Mouse (Mus musculus) macrophage (primary cell): ENCODE data around the gene Gclc. TPM values are rescaled to one million over a fixed set of nuclear protein-coding genes. Genes with fewer than 3 reads are reported as not detected.
"Not testable (repeated sequence)": the region's sequence is repeated elsewhere in the genome, so short reads cannot be mapped to it uniquely, and the experiment has no call there.

ENCODE experiments used
- H3K27ac ChIP-seq: fragments of 350-480 bp; formaldehyde crosslinking; 2 replicates; pipeline ENCODE4 v1.9.0; 2021
- H3K36me3 ChIP-seq: fragments of 350-480 bp; formaldehyde crosslinking; 2 replicates; pipeline ENCODE4 v1.9.0; 2021; ENCODE audit errors: inconsistent target
- H3K4me3 ChIP-seq: fragments of 350-480 bp; formaldehyde crosslinking; 2 replicates; pipeline ENCODE4 v1.9.0; 2021; ENCODE audit errors: inconsistent target
- H3K79me2 ChIP-seq: fragments of 350-480 bp; formaldehyde crosslinking; 2 replicates; pipeline ENCODE4 v1.9.0; 2021; ENCODE audit errors: inconsistent target
- WGBS: methylation state at CpG from one replicate; pipeline ENCODE4 v1.1.7; 2026; ENCODE audit warnings: inconsistent platforms; ENCODE audit not compliant: missing documents; 5-methylcytosine and 5-hydroxymethylcytosine counted together
- polyA plus RNA-seq: library from polyadenylated mRNA; stranded (reverse); fragments of 250-400 nt; gene quantifications from 3 replicates; pipeline ENCODE4 v1.2.4, GENCODE M21; 2018; ENCODE audit warnings: inconsistent platforms

The Gclc gene
- polyA plus RNA-seq, 1 experiment from 2014 or later, result 22.3 TPM

DNA sequence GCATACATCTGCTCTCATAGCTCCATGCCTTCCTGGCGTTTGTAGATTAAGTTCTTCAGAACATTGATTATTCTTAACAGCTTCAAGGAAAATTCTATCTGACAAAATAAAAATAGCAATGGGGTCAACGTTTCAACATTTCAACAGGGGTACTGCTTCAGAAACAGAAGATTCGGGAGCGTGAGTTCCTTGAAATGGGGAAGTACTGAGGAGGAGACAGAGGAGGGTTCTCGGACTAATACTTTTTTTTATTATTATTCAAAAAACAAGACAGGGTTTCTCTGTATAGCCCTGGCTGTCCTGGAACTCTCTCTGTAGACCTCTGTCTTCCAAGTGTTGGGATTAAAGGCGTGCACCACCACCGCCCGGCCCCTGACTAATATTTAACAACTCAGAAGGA, 28.9 kb upstream of the Gclc start:
- Histone ChIP-seq H3K36me3 (no peaks in the 10 kb centered on the region), H3K79me2 (no peaks in the 10 kb centered on the region), H3K27ac (no peak overlapping the region), H3K4me3 (no peak overlapping the region)
- WGBS, result 10% methylated on average over 8 of the region's 8 CpGs

GRCm38 (mm10) chr9:77726018-77726684, 28.2 kb upstream of the Gclc start:
- H3K79me2 ChIP-seq, result no peaks in the 10 kb centered on the region
- no peak overlapping the region for H3K27ac ChIP-seq
- no peaks in the 10 kb centered on the region for H3K36me3 ChIP-seq
- 96% methylated on average over 6 of the region's 6 CpGs for WGBS
- H3K4me3 ChIP-seq, result no peak overlapping the region

GRCm38 (mm10) chr9:77727012-77727411, 27.3 kb upstream of the Gclc start:
- no peak overlapping the region for H3K27ac ChIP-seq
- H3K36me3 ChIP-seq, result no peaks in the 10 kb centered on the region
- 94% methylated on average over 2 of the region's 2 CpGs for WGBS
- H3K79me2 ChIP-seq, result no peaks in the 10 kb centered on the region
- no peak overlapping the region for H3K4me3 ChIP-seq

- no peak overlapping the region for H3K27ac ChIP-seq
- no peak overlapping the region for H3K4me3 ChIP-seq
- H3K79me2 ChIP-seq, result no peaks in the 10 kb centered on the region
- H3K36me3 ChIP-seq, result no peaks in the 10 kb centered on the region
- WGBS, result 0% methylated on average over 3 of the region's 3 CpGs
These were observed 22.3 kb upstream of the Gclc start for GRCm38 (mm10) chr9:77732067-77732466.

- no peaks in the 10 kb centered on the region for H3K79me2 ChIP-seq
- WGBS, result 4% methylated on average over 6 of the region's 6 CpGs
- no peaks in the 10 kb centered on the region for H3K36me3 ChIP-seq
- peak overlapping the region; percentile 80 for H3K27ac ChIP-seq
- no peak overlapping the region for H3K4me3 ChIP-seq
These were observed 16.9 kb upstream of the Gclc start for GRCm38 (mm10) chr9:77737298-77738041.

DNA sequence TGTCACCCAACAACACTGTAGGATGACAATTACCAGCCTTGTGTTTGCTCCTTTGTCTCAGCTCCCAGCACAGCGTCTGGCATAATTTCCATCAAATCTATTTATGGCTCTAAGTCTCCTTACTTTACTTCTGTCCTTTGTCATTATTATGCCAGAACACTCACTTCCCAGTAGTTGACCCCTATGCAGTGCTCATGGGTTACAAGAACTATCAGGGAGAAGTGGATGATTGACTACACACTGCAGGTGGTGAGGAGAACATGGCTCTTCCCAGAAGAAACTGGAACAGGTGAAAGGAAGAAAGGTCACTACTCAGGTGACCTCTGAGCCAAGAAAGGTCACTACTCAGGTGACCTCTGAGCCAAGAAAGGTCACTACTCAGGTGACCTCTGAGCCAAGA, 12.9 kb upstream of the Gclc start:
- no peak overlapping the region for H3K27ac ChIP-seq
- no peaks in the 10 kb centered on the region for H3K79me2 ChIP-seq
- no peak overlapping the region for H3K4me3 ChIP-seq
- H3K36me3 ChIP-seq, result no peaks in the 10 kb centered on the region
- WGBS, result 100% methylated on average over 1 of the region's 1 CpGs

DNA sequence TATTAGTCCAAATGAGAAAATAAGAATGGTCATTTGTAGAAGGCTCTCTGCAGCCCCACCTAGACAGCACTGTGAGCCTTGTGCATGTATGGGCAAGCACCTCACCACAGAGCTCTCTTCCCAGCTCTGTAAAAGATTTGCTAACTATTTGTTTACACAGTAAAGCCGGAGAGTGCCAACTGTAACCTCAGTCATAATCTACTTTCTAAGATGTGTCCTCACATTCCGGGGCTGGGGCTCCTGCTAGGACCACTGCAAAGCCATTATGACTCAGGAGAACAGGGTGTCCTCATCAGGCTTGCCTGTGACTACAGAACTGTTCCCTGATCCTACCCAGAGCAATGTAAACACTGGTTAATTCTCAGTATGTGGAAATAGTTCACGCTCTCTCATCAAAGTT, 9.5 kb upstream of the Gclc start:
- WGBS, result 90% methylated on average over 3 of the region's 3 CpGs
- Histone ChIP-seq H3K4me3 (no peak overlapping the region), H3K36me3 (no peaks in the 10 kb centered on the region), H3K27ac (no peak overlapping the region), H3K79me2 (no peaks in the 10 kb centered on the region)

DNA sequence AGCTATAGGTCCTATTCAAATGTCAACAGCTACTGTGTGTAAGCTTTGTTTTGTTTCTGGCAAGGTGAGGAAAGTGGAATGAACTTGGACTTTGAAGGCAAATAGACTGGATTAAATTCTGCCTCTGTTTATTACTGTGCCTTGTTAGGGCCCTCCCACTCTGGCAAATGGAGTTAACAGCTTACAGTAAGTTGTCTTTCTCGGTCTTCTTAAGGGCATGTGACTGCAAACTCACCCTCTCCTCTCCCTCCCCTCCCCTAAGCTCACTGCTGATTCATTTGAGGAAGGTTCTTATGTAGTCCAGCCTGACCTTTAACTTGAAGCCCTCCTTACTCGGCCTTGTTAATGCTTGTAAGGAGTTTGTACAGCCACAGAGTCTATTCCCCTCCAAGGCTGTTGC, 8.0 kb upstream of the Gclc start:
- 21% methylated on average over 2 of the region's 2 CpGs for WGBS
- Histone ChIP-seq H3K4me3 (no peak overlapping the region), H3K36me3 (no peaks in the 10 kb centered on the region), H3K79me2 (no peaks in the 10 kb centered on the region), H3K27ac (no peak overlapping the region)

DNA sequence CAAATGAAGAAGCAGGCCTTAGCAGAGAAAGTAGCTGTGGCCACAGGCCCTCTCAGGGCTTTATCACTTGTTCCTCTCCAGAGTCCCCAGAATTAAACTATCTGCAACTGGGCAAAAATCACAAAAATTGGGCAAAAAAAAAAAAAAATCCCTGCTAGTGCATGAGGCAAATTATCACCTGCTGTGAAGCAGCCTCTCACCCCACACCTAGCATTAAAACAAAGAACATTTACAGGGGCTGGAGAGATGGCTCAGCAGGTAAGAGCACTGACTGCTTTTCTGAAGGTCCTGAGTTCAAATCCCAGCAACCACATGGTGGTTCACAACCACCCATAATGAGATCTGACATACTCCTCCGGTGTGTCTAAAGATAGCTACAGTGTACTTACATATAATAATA, 6.0 kb upstream of the Gclc start:
- not testable (repeated sequence) for H3K79me2 ChIP-seq, H3K36me3 ChIP-seq, H3K4me3 ChIP-seq, H3K27ac ChIP-seq
- 100% methylated on average over 1 of the region's 1 CpGs for WGBS

GRCm38 (mm10) chr9:77750133-77751060, 3.9 kb upstream of the Gclc start:
- Histone ChIP-seq H3K79me2 (no peaks in the 10 kb centered on the region), H3K4me3 (peak overlapping the region; percentile 60), H3K36me3 (no peaks in the 10 kb centered on the region), H3K27ac (peak overlapping the region; percentile 86)
- WGBS, result 1% methylated on average over 57 of the region's 79 CpGs

DNA sequence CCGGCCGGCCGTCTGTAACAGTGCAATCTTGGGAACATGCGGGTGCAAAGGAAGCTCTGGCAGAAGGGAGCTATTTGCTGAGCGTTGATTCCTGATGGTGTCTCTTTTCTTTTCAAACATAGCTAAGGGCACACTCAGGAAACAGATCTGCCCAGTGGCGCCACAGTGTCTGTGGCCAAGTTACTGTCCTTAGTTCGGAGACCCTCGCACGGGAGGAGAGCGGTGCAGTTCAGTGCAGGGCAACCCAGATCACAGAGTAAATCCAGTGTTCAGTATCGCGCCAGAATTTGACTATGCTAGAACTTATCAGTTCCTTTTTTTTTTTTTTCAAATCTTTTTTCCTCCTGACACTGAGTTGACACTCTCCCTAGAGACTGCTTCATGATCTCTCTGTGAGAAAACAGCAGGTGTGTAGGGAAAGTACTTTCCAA, 3.2 kb upstream of the Gclc start:
- WGBS, result 0% methylated on average over 7 of the region's 12 CpGs
- Histone ChIP-seq H3K4me3 (peak overlapping the region; percentile 60), H3K27ac (peak overlapping the region; percentile 78), H3K36me3 (no peaks in the 10 kb centered on the region), H3K79me2 (peaks cover 5% of the 10 kb centered on the region; the same call in 1 of the 2 replicates)

DNA sequence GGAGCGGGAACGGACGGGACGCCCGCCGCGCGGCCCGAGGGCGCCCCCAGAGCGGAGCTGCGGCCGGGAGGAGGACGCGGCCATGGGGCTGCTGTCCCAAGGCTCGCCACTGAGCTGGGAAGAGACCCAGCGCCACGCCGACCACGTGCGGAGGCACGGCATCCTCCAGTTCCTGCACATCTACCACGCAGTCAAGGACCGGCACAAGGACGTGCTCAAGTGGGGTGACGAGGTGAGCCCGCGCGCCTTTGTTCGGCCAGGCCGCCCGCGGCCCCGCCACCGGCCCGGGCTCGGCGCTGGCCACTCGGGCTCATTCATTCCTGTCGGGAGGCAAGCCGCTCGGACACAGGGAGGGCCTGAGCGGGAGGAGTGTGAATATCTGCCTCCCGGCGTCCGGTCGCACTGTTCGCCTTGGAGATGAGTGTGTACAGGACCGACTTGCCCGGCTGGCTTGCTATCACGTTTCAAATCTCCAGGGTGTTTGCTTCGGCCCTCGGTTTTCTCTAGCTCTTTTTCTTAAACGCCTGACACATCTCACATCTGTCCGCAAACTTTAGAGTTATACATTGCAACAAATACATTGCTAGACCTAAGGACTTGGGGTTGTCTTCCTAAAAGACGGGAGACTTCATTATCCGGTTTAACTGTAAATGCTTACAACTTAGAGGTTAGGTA, 530 bp downstream of the Gclc start:
- no peak overlapping the region for H3K27ac ChIP-seq
- H3K36me3 ChIP-seq, result no peaks in the 10 kb centered on the region
- WGBS, result 2% methylated on average over 52 of the region's 57 CpGs
- H3K4me3 ChIP-seq, result peak overlapping the region; percentile 61
- peaks cover 43% of the 10 kb centered on the region for H3K79me2 ChIP-seq

GRCm38 (mm10) chr9:77755403-77755784, 1.1 kb downstream of the Gclc start:
- Histone ChIP-seq H3K79me2 (peaks cover 48% of the 10 kb centered on the region), H3K36me3 (no peaks in the 10 kb centered on the region), H3K4me3 (peak overlapping the region; percentile 61), H3K27ac (no peak overlapping the region)
- WGBS, result 19% methylated on average over 6 of the region's 9 CpGs

- Histone ChIP-seq H3K27ac (no peak overlapping the region), H3K4me3 (peak overlapping the region; percentile 61), H3K36me3 (no peaks in the 10 kb centered on the region), H3K79me2 (peaks cover 55% of the 10 kb centered on the region)
- WGBS, result 13% methylated on average over 9 of the region's 9 CpGs
These were observed 1.7 kb downstream of the Gclc start for GRCm38 (mm10) chr9:77756076-77756475.
